In the genomic region with DNA sequence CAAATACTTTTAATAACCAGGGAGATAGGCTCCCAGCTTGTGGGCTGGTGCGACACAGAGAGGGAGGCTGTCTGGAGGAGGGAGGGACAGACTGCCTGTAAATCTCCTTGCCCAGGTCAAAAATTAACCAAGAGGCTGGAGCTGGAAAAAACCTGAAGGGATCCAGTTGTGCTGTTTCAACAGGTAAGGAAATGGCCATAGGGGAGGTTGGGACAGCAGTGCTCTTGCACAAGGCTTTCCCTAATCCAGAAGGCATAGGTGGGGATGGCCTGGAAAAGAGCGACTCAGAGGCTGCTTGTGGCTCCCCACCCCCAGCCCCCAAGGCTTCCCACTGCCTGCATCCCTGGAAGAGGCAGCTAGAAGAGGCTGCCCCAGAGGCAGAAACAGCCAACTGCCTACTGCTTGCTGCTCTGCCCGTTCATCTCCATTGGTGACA, we compare ENCODE assay signal across 15 mouse cellular contexts. TPM values are rescaled to one million over a fixed set of nuclear protein-coding genes. Genes with fewer than 3 reads are reported as not detected.
A peak's percentile ranks its signal among the peaks of the same experiment; 100 is the strongest.
DNase-seq lines count a peak whose midpoint lies in the region; ATAC-seq and TF ChIP-seq lines count a peak whose summit lies in the region.
"Had no signal": no experiment of that assay in that cellular context is flagged by ENCODE, and none has a peak within 500 bp of the region (broad histone marks: within the 10 kb centered on the region; RNA-seq: fewer than 3 reads in every experiment).

No protein-coding gene starts in this region.

- peak overlapping the region; percentile 81 for H3K27ac ChIP-seq in lung, postnatal 0 days (ENCODE audit: low read length)

- no peak overlapping the region for H3K9ac ChIP-seq in lung, postnatal 0 days (replicated peaks; ENCODE audit: low read depth)

- H3K4me1 ChIP-seq in lung, postnatal 0 days (ENCODE audit: insufficient read depth, low read depth, low read length), result peaks cover 21% of the 10 kb centered on the region; the same call in 1 of the 2 replicates
- H3K4me1 ChIP-seq in lung, adult 2 months (ENCODE audit: control insufficient read depth, insufficient read depth, low read length), result peaks cover 24% of the 10 kb centered on the region

- no peak overlapping the region for H3K4me3 ChIP-seq in lung, postnatal 0 days (ENCODE audit: low read depth, low read length)
- no peak overlapping the region for H3K4me3 ChIP-seq in lung, adult 2 months (replicated peaks; ENCODE audit: extremely low read depth, low read depth, low read length)

- WGBS in lung, postnatal 0 days, result 47% methylated on average over 3 of the region's 3 CpGs
- WGBS in lung, adult 2 months, result 59% methylated on average over 3 of the region's 3 CpGs

- H3K36me3 ChIP-seq in lung, postnatal 0 days (ENCODE audit: insufficient read depth, low read length), result no peaks in the 10 kb centered on the region

- H3K9me3 ChIP-seq in lung, postnatal 0 days (ENCODE audit: low read length), result no peaks in the 10 kb centered on the region

- TF ChIP-seq POLR2A in lung, adult 2 months (IDR thresholded peaks at IDR 0.05; ENCODE audit: borderline replicate concordance, extremely low read depth, low read depth, low read length), result no peak

- no peak overlapping the region for H3K4me2 ChIP-seq in lung, postnatal 0 days (replicated peaks; ENCODE audit: low read depth, low read length)

- no peaks in the 10 kb centered on the region for H3K27me3 ChIP-seq in lung, postnatal 0 days (replicated peaks; ENCODE audit: insufficient read depth, low read length)
- H3K27me3 ChIP-seq: CH12.LX had no signal

- TF ChIP-seq EP300 in lung, postnatal 0 days (IDR thresholded peaks at IDR 0.05), result no peak

- peak; percentile 55 for DNase-seq in lung, postnatal 0 days (ENCODE audit: low spot score)
- no peak for DNase-seq in lung, adult 2 months
- peak; percentile 69 for DNase-seq in kidney, adult 18-20 months
- DNase-seq in kidney, postnatal 14 days, result peak; percentile 80
- peak; percentile 88 for DNase-seq in yolk sac, embryonic 10.5 days (ENCODE audit: low spot score)
- no peak for DNase-seq in spleen, postnatal 10 days (ENCODE audit: low spot score in 2 of 2)

- ATAC-seq in lung, postnatal 0 days, result peak; percentile 60
- ATAC-seq in megakaryocyte progenitor cell, adult 5-6 weeks (replicated peaks; ENCODE audit: poor library complexity), result no peak

- no peak for TF ChIP-seq CTCF in lung, postnatal 0 days (IDR thresholded peaks at IDR 0.05)
- TF ChIP-seq CTCF in lung, adult 2 months (IDR thresholded peaks at IDR 0.05; ENCODE audit: insufficient read depth, low read length), result no peak

RNA-seq across cellular contexts. Expression of a gene that starts 38.6 kb away (rescaled TPM):
- 0.19 and 0.24 TPM in 2 replicates for polyA plus RNA-seq in lung, postnatal 0 days (2015; fragmentation: Nextera tagmentation; extraction: Ambion mirVana)
- 0.06 TPM in 1 of 2 replicates, not detected in the other for polyA plus RNA-seq in lung, adult 2 months (2012; rRNA removed)
- total RNA-seq in megakaryocyte progenitor cell, adult 5-6 weeks (2015), result 0.17 TPM in 1 of 2 replicates, not detected in the other
- total RNA-seq in megakaryocyte progenitor cell, adult 5-6 weeks (2017), result 0.04 and 0.14 TPM in 2 replicates
- total RNA-seq: gastrocnemius, postnatal 25 days had no signal
- polyA plus RNA-seq: midbrain, embryonic 14.5 days; neural tube, embryonic 11.5 days had no signal

RNA-seq across cellular contexts. Expression of a gene that starts 44.3 kb away (rescaled TPM):
- 9.2 and 13.4 TPM in 2 replicates for polyA plus RNA-seq in lung, postnatal 0 days (2015; fragmentation: Nextera tagmentation; extraction: Ambion mirVana)
- polyA plus RNA-seq in lung, adult 2 months (2012; rRNA removed), result 6.3 and 10.5 TPM in 2 replicates
- 9.7 and 12.7 TPM in 2 replicates for total RNA-seq in megakaryocyte progenitor cell, adult 5-6 weeks (2015)
- 13.5 and 22.3 TPM in 2 replicates for total RNA-seq in megakaryocyte progenitor cell, adult 5-6 weeks (2017)

RNA-seq across cellular contexts. Expression of a gene that starts 58.1 kb away (rescaled TPM):
- polyA plus RNA-seq in lung, postnatal 0 days (2015; fragmentation: Nextera tagmentation; extraction: Ambion mirVana), result not detected in 2 replicates
- not detected in 2 replicates for polyA plus RNA-seq in lung, adult 2 months (2012; rRNA removed)
- not detected in 2 replicates for total RNA-seq in megakaryocyte progenitor cell, adult 5-6 weeks (2015)
- not detected in 2 replicates for total RNA-seq in megakaryocyte progenitor cell, adult 5-6 weeks (2017)
- total RNA-seq: CH12.LX; gastrocnemius, postnatal 25 days; layer of hippocampus, postnatal 14 days; left cerebral cortex, postnatal 36 days had no signal
- polyA plus RNA-seq: heart, postnatal 0 days; hindbrain, embryonic 16.5 days; midbrain, embryonic 14.5 days; neural tube, embryonic 11.5 days had no signal

Comparison
In these comparisons a context has a peak if more than half of its experiments do, and no peak if none do; other contexts are left out.
1. DNase-seq: peak in lung, postnatal 0 days (single experiment), kidney, adult 18-20 months (single experiment), kidney, postnatal 14 days (single experiment) and yolk sac, embryonic 10.5 days (single experiment); none in lung, adult 2 months (single experiment) and spleen, postnatal 10 days (0 of 2).